Mouse (Mus musculus) gastrocnemius, adult 2 months (tissue): Measurements from ENCODE around the gene Zfp143. TPM values are rescaled to one million over a fixed set of nuclear protein-coding genes. Genes with fewer than 3 reads are reported as not detected.
A peak's percentile ranks its signal among the peaks of the same experiment; 100 is the strongest.

Experiments used
- DNase-seq: peaks from one replicate; pipeline ENCODE4 v3.0.0; 2022
- H3K27ac ChIP-seq: fragments of 200-600 bp; 2 replicates; pipeline ENCODE4 v1.8.1; 2022; ENCODE audit warnings: mild to moderate bottlenecking
- H3K4me3 ChIP-seq: fragments of 200-600 bp; 2 replicates; pipeline ENCODE4 v1.8.1; 2022; ENCODE audit warnings: mild to moderate bottlenecking, moderate library complexity
- CTCF ChIP-seq: fragments of 200-600 bp; IDR thresholded peaks from 2 replicates; pipeline ENCODE4 v1.8.1; 2022; ENCODE audit warnings: antibody characterized with exemption, mild to moderate bottlenecking, moderate library complexity
- intact Hi-C: fragments of 180-260 bp; cut with DNase I; formaldehyde crosslinking; loops from one replicate; pipeline ENCODE4 v1.15.1; 2025
- total RNA-seq, 2 experiments: library from RNA; stranded (reverse); gene quantifications; 2 replicates each; pipeline ENCODE4 v1.2.3; 2021

The Zfp143 gene
- total RNA-seq, 2 experiments from 2014 or later = 9.4 to 9.8 TPM

DNA sequence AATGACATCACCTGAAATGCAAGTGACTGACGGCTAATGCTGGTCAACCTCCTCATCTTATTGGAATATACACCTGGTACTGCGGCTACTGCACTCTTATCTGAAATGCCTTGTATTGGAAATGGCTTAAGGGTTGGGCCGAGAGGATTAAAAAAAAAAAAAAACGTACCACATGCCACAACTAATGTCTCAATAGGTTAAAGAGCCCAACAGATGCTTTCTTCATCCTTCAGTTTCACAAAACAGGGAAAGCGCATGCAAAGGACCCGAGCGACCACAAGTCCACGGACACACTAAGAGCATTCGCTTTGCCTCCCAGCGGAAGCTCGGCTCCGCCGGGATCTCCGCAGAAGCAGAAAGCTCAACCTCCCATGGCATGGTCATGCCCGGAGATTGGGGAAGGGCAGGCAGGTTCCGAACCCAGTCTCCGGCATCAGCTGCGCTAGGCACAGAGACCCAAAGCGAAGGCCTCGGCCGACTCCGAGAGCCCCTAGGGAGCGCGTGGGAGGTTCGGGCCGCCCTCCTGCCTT is 283 bp upstream of the Zfp143 start:
- peak overlapping the region; percentile 100 for H3K27ac ChIP-seq
- no peak for TF ChIP-seq CTCF
- no peak for DNase-seq
- H3K4me3 ChIP-seq = peak overlapping the region; percentile 88
- intact Hi-C loops = loop anchor here (1.0 to 5.0 kb wide), 3 partner anchors 42 to 74 kb away; partner anchors contain the start of genes Ipo7, Tmem41b and Wee1

GRCm38 (mm10) chr7:110061752-110062273 is 796 bp downstream of the Zfp143 start:
- TF ChIP-seq CTCF = peak; percentile 22; the same call in 1 of the 2 replicates
- peak overlapping the region; percentile 100 for H3K27ac ChIP-seq
- intact Hi-C loops = loop anchor here (1.0 to 5.0 kb wide), 3 partner anchors 43 to 76 kb away; partner anchors contain the start of genes Ipo7, Tmem41b and Wee1

GRCm38 (mm10) chr7:110063731-110064130 is 2.7 kb downstream of the Zfp143 start:
- no peak for DNase-seq
- no peak for TF ChIP-seq CTCF
- Histone ChIP-seq H3K4me3 (no peak overlapping the region), H3K27ac (peak overlapping the region; percentile 100; the same call in 1 of the 2 replicates)
- intact Hi-C loops = loop anchor here (5.0 kb wide), 1 partner anchor 59 kb away; the partner anchor contains the start of gene Wee1

More at GRCm38 (mm10) chr7:110061752-110062273, 796 bp downstream of the Zfp143 start:
- H3K4me3 ChIP-seq = peak overlapping the region; percentile 87
- peak; percentile 95 for DNase-seq

DNA sequence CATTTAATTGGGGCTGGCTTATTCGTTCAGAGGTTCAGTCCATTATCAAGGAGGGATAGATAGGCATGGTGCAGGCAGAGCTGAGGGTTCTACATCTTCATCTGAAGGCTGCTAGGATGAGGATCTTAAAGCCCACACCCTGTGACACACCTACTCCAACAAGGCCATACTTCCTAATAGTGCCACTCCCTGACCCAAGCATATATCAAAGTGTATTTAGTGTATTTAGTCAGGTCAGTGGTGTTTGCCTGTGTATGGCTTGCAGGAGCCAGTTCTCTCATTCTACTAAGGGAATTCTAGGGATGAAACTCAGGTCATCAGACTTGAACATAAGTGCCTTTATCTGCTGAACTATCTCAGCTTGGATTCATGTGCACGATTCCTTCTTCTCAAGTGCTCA is 8.1 kb downstream of the Zfp143 start:
- Histone ChIP-seq H3K27ac (no peak overlapping the region), H3K4me3 (no peak overlapping the region)
- intact Hi-C loops = no loop called here
- no peak for TF ChIP-seq CTCF
- DNase-seq = no peak

DNA sequence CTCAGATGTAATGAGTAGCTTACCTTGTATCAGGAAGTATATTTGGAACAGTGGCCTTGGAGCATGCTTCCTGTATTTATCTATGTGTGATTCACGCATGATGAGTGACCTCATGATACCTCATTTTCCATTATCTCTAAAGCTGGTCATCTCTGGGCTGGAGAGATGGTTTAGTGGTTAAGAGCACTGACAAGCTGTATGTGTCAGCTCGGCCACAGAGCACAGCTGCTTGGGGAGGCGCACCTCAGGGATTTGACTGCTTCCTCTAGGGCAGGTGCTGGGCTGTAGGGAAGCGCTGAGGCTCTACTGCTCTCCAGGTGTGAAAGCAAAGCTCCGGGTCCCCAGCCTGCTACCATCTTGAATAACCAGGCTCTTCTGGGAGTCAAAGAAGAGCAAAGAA is 17.2 kb downstream of the Zfp143 start:
- no peak overlapping the region for H3K4me3 ChIP-seq
- intact Hi-C loops = no loop called here
- no peak for TF ChIP-seq CTCF
- no peak overlapping the region for H3K27ac ChIP-seq
- no peak for DNase-seq

GRCm38 (mm10) chr7:110083386-110084165 is 22.6 kb downstream of the Zfp143 start:
- intact Hi-C loops = loop anchor here (5.0 kb wide), 2 partner anchors 116 to 376 kb away; no protein-coding TSS in a partner anchor
- peak; percentile 41 for DNase-seq
- Histone ChIP-seq H3K4me3 (no peak overlapping the region), H3K27ac (no peak overlapping the region)
- TF ChIP-seq CTCF = peak; percentile 85

DNA sequence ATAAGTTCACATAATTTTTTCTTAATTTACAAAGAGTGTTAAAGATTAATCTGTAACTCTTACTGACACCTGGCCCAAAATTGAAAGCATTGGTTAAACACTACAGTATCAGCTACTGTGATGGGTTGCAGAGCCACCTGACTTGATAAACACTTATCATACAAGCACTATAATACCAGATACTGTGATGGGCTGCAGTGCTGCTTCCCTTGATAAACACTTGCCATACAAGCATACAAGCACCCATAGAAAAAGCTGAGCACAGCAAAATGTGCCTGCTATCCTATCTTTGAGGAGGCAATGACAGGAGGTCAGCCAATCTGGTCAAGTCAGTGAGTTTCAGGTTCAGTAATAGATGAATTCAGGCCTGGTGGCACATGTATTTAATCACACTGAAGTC is 24.2 kb downstream of the Zfp143 start:
- TF ChIP-seq CTCF = no peak
- H3K4me3 ChIP-seq = no peak overlapping the region
- intact Hi-C loops = no loop called here
- H3K27ac ChIP-seq = no peak overlapping the region
- DNase-seq = no peak

DNA sequence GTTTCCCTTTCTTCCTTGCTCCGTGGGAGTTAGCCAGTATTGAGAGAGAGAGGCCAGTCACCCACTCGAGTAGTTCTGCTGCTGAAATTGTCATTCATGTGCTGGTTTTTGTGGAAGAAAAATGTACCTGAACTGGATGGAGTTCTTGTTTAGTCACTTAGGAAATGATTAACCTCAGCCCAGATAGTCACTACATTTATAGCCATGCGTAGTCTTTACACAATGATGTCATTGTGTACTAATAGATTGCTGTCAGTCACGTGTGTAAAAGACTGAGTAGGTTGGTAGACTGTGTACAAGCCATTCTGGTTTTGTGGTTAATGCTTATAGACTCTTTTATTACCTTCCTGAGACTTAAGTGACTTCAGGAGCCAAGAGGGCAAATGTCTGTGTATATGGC is 26.9 kb downstream of the Zfp143 start:
- no peak for TF ChIP-seq CTCF
- no peak for DNase-seq
- intact Hi-C loops = no loop called here
- Histone ChIP-seq H3K4me3 (no peak overlapping the region), H3K27ac (no peak overlapping the region)

GRCm38 (mm10) chr7:110091670-110092069 is 30.7 kb downstream of the Zfp143 start:
- intact Hi-C loops = no loop called here
- Histone ChIP-seq H3K4me3 (no peak overlapping the region), H3K27ac (no peak overlapping the region)
- TF ChIP-seq CTCF = no peak
- DNase-seq = no peak

DNA sequence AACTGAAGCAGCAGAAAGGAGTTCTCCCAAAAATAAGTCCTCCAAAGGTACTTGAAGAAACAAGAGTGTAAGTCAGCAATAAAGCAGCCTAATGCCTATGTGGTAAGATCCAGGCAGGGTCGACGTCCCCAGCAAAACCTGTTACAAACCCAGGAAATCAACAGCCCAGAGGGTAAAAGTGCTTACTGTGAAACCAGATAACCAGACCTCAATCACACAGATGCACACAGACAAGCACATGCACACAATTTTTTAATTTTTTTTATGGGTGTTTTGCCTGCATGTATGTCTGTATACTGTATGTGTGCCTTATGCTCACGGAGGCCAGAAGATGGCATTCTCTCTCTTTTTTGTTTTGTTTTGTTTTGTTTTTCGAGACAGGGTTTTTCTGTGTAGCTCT is 35.3 kb downstream of the Zfp143 start:
- no peak for TF ChIP-seq CTCF
- Histone ChIP-seq H3K4me3 (no peak overlapping the region), H3K27ac (no peak overlapping the region)
- intact Hi-C loops = no loop called here
- no peak for DNase-seq

DNA sequence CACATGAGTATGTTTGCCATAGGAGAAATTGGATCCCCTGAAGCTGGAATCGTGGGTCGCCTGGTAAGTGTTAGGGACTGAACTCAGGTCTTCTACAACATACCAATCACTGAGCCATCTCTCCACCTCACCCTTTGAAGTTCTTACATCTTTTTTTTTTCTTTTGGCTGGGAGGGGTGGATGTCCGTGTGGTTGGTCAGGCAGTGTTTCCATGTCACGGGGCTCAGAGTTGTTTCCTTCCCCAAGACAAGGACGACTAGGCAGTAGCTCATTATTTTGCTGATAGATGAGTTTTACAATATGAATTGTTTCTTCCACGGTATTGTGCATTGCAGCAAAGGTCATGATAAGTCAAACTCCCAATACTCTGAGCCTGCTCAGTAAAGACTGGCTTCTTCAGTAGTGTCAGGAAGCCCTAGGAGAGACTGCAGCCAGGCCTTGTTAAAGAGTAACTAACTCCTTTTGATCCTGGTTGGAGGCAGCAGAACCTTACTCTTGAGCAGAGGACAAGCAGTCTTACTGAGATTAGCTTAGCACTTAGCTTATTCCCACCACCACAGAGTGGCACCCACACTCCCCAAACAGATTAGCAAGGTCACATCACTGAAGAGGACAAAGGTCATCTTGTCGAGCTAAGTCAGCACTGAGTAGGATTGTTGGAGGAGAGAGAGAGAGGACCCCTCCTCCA is 36.2 kb downstream of the Zfp143 start:
- TF ChIP-seq CTCF = no peak
- no peak overlapping the region for H3K27ac ChIP-seq
- H3K4me3 ChIP-seq = no peak overlapping the region
- no peak for DNase-seq
- intact Hi-C loops = no loop called here

DNA sequence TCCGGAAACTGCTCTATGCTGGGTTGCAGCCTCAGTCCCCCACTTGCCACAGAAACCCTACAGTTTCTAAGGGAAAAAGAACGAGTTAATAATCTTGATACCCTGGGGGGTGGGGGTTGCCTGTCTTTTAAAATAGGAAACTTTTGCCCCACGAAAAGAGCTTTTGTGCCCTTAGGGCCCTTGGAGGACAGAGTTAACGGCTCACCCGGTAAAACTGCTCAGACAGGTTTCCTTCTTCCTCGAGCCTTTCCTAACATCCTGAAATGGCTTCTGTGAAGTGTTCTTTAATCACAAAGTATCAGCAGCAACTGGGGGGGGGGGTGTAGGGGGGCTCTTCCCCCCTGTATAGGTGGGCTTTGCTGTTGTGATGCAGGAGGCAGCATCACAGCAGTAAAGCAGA is 39.8 kb downstream of the Zfp143 start:
- no peak for TF ChIP-seq CTCF
- no peak overlapping the region for H3K27ac ChIP-seq
- intact Hi-C loops = no loop called here
- DNase-seq = no peak
- H3K4me3 ChIP-seq = no peak overlapping the region

GRCm38 (mm10) chr7:110101266-110101665 is 40.2 kb downstream of the Zfp143 start:
- intact Hi-C loops = no loop called here
- no peak for TF ChIP-seq CTCF
- H3K27ac ChIP-seq = no peak overlapping the region
- no peak for DNase-seq
- no peak overlapping the region for H3K4me3 ChIP-seq
